Mouse (Mus musculus) kidney, adult 2 months (tissue): ENCODE measurements around the gene Mapk3.

ENCODE experiments used
- CTCF ChIP-seq: fragments of 200-500 bp; conservative IDR thresholded peaks from 2 replicates; pipeline ENCODE4 v1.5.1; 2011; ENCODE audit warnings: low read depth, mild to moderate bottlenecking, control low read depth, low read length, moderate library complexity, mixed read lengths; ENCODE audit not compliant: insufficient read depth, insufficient read length
- POLR2A ChIP-seq: fragments of 200-500 bp; IDR thresholded peaks from one replicate; pipeline ENCODE4 v1.6.1; 2011; ENCODE audit warnings: low read depth, low read length, control low read depth

DNA sequence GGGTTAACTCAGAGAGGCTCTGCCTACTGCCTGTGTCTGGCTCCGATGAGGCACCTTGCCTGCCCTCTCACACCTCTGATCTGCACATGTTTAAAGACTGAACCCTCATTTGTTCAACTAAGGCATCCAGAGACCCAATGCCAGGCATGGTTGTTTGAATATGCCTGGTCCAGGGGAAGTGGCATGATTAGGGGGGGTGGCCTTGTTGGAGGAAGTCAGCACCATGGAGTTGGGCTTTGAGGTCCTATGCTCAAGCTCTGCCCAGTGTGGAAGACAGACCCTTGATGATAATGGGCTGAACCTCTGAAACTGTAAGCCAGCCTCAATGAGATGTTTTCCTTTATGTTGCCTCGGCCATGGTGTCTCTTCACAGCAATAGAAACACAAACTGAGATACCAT, 13.9 kb downstream of the Mapk3 start:
- TF ChIP-seq POLR2A (no peak), CTCF (no peak)
